Mouse (Mus musculus) ES-E14 (cell line): Measurements from ENCODE around the gene Nfib.

Experiments used
- HCFC1 ChIP-seq: IDR thresholded peaks from 2 replicates; pipeline ENCODE4 v1.6.1; 2012; ENCODE audit warnings: low read length, inconsistent platforms, borderline replicate concordance; ENCODE audit not compliant: insufficient read depth
- ZNF384 ChIP-seq: IDR thresholded peaks from 2 replicates; pipeline ENCODE4 v1.6.1; 2012; ENCODE audit warnings: low read depth, low read length, inconsistent platforms

DNA sequence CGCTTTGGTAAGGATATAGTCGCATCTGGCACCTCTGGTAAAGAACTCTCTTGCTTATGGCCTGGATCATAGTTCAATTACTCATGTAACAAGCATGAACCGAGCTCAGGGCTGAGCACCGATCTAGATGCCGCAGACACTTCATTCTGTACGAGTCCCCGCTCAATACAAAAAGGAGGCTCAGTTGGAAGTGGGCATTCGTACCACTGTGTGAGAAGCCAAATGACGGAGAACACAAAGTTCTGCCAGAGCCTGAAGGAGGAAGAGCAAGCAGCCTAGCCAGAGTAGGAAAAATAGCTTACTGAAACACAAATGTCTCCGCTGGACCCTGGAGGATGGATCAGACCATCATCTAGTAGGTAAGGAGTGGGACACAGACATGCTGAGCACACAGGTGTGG lies 246.7 kb downstream of the Nfib start:
- TF ChIP-seq HCFC1 (no peak), ZNF384 (no peak)
